Mouse (Mus musculus): ENCODE results near the gene Aldh16a1. TPM values are rescaled to one million over a fixed set of nuclear protein-coding genes. Genes with fewer than 3 reads are reported as not detected.
"Not testable (repeated sequence)": the region's sequence is repeated elsewhere in the genome, so short reads cannot be mapped to it uniquely, and the experiment has no call there.

Aldh16a1 gene
- total RNA-seq, 4 experiments from 2014 or later, result 10.4 to 16.9 (median 13.7) TPM

DNA sequence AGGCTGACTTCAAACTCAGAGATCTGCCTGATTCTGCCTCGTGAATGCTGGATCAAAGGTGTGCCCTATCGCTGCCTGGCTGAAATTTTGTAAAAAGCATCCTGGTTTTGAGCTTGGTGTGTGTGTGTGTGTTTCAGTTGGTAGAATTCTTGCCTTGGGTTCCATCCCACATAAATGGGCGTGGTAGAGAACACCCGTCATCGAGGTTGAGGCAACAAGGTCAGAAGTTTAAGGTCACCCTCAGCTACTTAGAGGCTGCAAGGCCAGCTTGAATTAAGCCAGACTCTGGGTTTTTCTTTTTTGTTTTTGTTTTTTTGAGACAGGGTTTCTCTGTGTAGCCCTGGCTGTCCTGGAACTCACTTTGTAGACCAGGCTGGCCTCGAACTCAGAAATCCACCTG is 36.0 kb downstream of the Aldh16a1 start:
- no peak for DNase-seq (ENCODE audit: low spot score in 2 of 2)

DNA sequence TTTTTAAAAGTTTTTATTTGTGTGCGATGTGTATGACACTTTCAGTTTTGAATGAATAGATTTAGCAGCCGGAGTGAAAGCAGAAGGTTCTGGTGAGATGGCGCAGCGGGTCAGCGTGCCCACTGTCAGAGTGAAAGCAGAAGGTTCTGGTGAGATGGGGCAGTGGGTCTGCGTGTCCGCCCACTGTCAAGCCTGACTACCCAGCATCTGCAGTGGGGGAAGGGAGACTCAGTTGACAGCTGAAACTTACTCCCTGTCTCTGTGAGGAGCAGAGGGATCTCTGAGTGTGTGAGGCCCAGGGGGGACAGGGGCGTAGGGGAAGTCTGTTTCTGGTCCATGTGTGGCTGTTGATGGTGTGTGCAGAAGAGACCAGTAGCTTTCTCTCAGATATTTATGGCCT is 36.8 kb downstream of the Aldh16a1 start:
- no peak for DNase-seq (ENCODE audit: low spot score in 2 of 2)

GRCm38 (mm10) chr7:45113476-45113875 is 40.9 kb downstream of the Aldh16a1 start:
- no peak for DNase-seq (ENCODE audit: low spot score in 2 of 2)

GRCm38 (mm10) chr7:45112529-45112928 is 41.9 kb downstream of the Aldh16a1 start:
- no peak for DNase-seq (ENCODE audit: low spot score in 2 of 2)

DNA sequence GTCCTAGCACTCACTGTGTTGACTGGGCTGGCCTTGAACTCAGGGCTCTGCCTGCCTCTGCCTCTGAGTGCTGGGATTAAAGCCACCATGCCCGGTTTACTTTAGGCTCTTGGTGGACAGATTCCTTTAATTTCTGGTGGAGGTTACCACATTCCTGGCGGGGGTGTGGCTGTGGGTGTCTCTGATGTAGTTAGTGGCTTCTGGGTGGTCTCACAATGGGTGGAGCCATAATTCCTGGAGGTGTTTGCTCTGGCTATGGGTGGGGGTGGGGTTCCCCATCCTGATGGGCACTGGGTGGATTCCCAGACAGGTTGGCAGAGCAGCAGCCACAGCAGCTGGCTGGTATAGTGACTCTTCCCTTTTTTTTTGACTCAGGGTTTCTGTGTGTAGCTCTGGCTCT is 42.4 kb downstream of the Aldh16a1 start:
- no peak for DNase-seq (ENCODE audit: low spot score in 2 of 2)

DNA sequence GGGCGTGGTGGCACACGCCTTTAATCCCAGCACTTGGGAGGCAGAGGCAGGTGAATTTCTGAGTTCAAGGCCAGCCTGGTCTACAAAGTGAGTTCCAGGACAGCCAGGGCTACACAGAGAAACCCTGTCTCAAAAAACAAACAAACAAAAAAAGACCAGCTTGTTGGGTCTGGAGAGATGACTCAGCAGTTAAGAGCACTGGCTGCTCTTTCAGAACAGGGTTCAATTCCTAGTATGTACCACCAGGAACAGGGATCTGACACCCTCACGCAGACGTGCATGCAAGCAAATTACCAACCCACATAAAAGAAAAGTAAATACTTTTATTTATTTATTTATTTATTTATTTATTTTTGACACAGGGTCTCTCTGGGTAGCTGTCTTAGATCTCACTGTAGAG is 44.3 kb downstream of the Aldh16a1 start:
- not testable (repeated sequence) for DNase-seq (ENCODE audit: low spot score in 2 of 2)

GRCm38 (mm10) chr7:45107052-45107645 is 47.2 kb downstream of the Aldh16a1 start:
- no peak for DNase-seq (ENCODE audit: low spot score in 2 of 2)

DNA sequence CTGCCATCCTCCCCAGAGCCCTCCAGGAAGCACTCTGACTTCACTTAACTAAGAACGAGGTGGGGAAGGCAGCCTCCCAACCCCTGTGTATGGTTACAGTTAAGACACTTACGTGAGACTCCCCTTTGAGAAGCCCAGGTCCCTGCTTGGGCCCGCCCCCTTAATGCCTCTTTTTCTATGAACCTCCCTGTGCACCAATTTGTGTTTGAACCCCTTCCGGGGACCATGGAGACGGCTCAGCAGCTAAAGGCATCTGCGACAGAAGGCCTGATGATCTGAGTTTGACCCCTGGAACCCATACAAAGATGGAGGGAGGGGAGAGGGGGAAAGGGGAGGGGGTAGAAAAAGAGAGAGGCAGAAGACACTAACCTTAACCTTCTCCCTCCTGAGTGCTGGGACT is 47.9 kb downstream of the Aldh16a1 start:
- no peak for DNase-seq (ENCODE audit: low spot score in 2 of 2)

DNA sequence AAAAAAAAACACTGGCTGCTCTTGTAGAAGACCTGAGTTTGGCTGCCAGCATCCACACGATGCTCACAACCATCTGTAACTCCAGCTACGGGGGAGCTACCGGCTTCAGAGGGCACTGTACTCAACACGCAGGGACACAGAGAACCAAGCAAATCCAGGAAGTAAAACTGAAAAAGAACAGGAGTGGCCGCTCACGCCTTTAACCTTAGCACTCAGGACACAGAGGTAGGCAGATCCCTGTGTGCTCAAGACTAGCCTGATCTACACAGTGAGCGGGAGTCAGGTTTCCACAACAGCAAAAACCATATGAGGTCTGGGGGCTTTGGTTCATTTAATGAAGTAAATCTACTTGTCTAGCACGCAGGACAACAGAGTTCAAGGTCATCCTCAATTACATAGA is 48.9 kb downstream of the Aldh16a1 start:
- DNase-seq (ENCODE audit: low spot score in 2 of 2), result no peak

DNA sequence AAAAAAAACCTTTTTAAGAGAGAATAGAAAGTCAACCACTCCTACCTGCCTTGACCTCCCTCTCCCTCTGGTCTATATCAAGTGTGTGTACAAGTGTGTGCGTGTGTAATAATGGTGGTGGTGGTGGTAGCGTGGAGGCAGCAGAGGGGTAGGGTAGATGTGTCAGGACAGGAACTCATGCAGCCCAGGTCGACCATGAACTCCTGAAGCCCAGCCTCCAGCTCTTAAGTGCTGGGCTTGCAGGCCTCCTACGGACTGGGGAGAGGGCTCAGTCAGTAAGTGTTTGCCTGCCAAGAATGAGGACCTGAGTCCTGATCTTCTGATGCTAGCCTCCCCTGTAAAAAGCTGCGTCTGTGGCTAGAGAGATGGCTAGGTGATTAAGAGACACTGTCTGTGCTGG is 49.4 kb downstream of the Aldh16a1 start:
- no peak for DNase-seq (ENCODE audit: low spot score in 2 of 2)

DNA sequence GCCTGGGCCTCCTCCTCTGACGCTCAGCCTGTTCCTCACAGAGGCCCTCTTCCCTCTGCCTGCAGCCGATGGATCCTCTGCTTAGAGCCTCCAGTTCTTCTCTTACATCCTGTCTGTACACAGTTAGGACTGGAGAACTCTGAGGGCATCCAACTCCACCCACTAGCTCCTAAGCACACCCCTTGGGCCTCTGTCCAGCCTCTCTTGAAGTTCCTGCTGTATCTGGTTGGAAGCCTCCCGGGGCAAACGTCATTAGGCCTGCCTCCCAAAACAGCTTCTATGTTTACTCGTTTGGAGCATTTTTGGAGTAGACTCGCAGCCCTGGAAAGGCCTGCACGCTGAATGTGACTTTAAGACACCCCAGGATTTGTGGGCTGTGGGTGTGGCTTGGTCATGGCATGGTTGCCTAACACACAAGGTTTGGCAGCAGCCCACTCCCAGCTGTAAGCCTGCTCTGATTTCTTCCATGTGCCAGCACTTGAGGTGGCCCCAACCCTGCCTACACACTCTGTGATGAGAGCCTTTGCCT is 50.7 kb downstream of the Aldh16a1 start, which contains the start of gene Fcgrt:
TSS of gene Fcgrt (minus strand) at position 200 of the 529 bp plus-strand sequence.
- peak; percentile 94 to 96 for DNase-seq (ENCODE audit: low spot score in 2 of 2)

DNA sequence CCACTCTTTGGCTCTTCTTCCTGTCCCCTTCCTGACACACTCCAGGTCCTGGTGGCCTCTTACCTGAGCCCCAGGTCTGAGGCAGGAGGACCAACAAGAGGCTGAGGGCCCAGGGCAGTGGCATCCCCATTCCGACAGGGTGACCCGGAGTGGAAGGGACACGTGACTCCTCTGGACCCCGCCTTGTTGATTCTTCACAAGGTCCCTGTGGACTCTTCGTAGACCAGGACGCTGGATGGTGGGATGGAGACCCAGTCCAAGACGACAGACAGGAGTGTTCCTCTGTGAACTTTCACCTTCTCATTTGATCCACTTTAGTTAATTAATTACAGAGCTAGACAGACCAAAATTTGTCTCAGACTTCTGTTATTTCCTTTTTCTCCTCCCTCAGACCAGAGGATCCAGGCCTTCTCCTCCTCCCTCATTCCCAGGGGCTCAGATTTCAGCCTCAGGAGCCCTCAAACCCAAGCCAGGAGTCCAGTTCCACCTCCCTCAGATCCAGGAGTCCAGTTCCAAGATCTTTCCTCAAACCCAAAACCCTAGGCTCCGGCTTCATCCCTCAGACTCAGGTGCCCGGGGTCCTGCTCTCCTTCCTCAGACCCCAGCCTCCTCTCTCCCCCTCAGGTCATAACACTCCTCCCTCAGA is 51.3 kb downstream of the Aldh16a1 start:
- no peak for DNase-seq (ENCODE audit: low spot score in 2 of 2)

DNA sequence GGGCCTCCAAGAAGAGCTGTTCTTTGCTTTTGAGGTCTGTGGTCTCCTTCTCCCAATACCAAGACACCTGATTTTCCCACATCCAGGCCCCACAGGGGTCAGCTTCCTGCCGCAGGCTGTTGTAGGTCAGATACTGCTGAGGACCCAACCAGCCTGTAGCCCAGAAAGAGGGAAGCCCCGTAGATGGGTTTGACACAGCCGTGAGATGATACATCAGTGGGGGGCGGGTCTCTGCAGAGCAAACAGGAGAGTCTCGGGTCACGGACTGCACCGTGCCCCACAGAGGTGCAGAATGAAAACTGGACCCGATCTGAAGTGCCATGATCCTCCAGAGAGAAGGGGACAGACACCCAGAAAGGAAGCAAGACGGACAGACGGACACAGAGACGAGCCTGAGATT is 51.9 kb downstream of the Aldh16a1 start:
- no peak for DNase-seq (ENCODE audit: low spot score in 2 of 2)

DNA sequence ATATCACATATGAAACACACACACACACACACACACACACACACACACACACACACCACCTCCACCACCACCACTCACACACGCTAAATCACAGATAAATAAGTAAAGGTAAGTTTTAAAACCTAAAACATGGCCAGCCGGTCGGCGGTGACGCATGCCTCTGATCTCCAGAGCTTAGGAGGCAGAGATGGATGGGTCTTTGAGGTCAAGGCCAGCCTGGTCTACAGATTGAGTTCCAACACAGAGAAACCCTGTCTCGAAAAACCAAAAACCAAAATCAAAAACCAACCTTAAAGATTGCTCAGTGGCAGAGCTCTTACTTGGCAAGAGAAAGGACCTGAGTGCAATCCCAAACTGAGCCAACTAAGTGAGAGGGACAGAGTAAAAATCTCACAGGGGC is 54.3 kb downstream of the Aldh16a1 start:
- DNase-seq (ENCODE audit: low spot score in 2 of 2), result no peak

DNA sequence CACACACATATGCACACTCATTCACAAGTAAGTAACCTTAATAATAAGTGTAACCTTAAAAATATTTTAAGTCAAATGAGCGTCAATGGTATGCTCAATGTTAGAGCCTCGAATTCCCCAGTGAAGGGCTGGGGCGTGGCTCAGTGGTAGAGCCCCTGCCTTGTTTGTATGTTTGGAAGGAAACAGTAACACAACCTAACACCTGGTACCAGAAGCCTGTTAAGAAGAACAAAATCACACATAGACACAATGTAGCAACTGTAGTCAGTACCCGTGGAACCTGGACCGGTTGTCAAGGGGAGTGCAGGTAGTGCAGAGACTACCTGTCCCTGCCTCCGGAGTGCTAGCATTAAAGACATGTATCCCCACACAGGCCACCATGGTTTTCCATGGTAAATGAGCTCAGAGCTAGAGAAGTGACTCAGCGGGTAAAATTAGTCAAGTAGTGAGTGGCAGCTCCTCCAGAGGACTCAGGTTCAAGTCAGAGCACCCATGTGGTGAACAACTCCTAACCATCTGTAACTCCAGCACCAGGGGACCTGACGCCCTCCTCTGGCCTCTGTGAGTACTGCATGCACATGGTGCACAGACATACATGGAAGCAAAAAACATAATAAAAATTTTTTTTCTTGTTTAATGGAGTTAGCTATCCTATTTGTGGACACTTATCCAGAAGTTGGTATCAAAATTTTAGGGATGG is 55.7 kb downstream of the Aldh16a1 start:
- DNase-seq (ENCODE audit: low spot score in 2 of 2), result no peak

DNA sequence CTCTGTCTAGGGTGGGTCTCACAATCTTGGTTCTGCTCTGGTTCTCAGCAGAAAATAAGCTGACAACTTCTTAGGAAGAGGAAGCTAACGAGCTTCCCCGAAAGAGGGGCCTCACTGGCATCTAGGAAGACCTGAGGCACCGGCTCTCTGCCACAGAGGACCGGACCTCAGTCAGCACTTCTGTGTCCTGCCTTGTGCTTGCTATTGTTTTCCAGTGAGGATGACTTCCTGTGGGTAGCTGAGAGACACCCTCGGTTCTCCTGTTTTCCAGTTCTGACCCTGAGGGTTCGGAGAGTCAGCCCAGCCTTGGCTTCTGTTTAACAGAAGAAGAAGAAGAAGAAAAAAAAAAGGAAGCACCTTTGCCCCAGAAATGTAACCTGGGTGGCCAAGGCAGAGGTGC is 56.9 kb downstream of the Aldh16a1 start:
- DNase-seq (ENCODE audit: low spot score in 2 of 2), result no peak

- not testable (repeated sequence) for DNase-seq (ENCODE audit: low spot score in 2 of 2)
These were observed 58.4 kb downstream of the Aldh16a1 start for GRCm38 (mm10) chr7:45095965-45096364.

- DNase-seq (ENCODE audit: low spot score in 2 of 2), result no peak
These were observed 59.0 kb downstream of the Aldh16a1 start for GRCm38 (mm10) chr7:45095367-45095766.

- no peak for DNase-seq (ENCODE audit: low spot score in 2 of 2)
These were observed 60.3 kb downstream of the Aldh16a1 start for GRCm38 (mm10) chr7:45094121-45094520.

- no peak for DNase-seq (ENCODE audit: low spot score in 2 of 2)
These were observed 60.9 kb downstream of the Aldh16a1 start for GRCm38 (mm10) chr7:45093516-45093905.

GRCm38 (mm10) chr7:45092828-45093515 is 61.4 kb downstream of the Aldh16a1 start:
- no peak for DNase-seq (ENCODE audit: low spot score in 2 of 2)

DNA sequence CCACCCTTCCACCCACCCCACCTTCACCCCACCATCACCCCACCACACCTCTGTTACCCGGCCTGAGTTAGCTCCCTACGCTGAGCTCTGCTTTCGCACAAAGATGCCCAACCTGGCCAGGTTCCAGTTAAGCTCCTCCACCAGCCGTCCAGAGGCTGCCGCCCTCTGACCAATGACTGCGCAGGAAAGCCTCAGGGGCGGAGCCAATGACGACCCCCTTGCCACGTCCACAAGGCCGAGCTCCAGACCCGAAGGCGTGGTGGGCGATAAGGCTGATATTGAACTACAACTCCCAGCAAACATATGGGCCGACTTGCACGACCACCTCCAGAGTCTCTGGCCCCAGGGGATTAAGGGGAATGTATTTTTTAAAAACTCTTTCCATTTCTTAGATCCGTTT is 62.3 kb downstream of the Aldh16a1 start, which contains the start of gene Rcn3:
TSS of gene Rcn3 (minus strand) at position 174 of the 400 bp plus-strand sequence.
- DNase-seq (ENCODE audit: low spot score in 2 of 2), result peak; percentile 69 to 78
